Mouse (Mus musculus) granulocyte monocyte progenitor cell, adult 5-6 weeks (primary cell): Measurements from ENCODE around the gene Vwa7. TPM values are rescaled to one million over a fixed set of nuclear protein-coding genes. Genes with fewer than 3 reads are reported as not detected.

Experiments used
- ATAC-seq: replicated peaks from 2 replicates; pipeline ENCODE4 v1.8.0; 2016; ENCODE audit warnings: mild to moderate bottlenecking, moderate TSS enrichment, inconsistent platforms; ENCODE audit not compliant: poor library complexity, severe bottlenecking
- total RNA-seq, 2 experiments: library from RNA; stranded (forward) in 1 of 2; stranded (reverse) in 1 of 2; fragments of 200-712, 200-1000 nt in 1 of 2; fragments of >200 nt in 1 of 2; fragmentation: Nextera tagmentation in 1 of 2; gene quantifications; 2 replicates each; pipeline ENCODE4 v1.2.3; 2014 to 2017

Gene Vwa7
- total RNA-seq, 2 experiments from 2014 or later, result 0.19 TPM; not detected in 1

GRCm38 (mm10) chr17:35060737-35061297 lies 44.4 kb downstream of the Vwa7 start:
- no peak for ATAC-seq

DNA sequence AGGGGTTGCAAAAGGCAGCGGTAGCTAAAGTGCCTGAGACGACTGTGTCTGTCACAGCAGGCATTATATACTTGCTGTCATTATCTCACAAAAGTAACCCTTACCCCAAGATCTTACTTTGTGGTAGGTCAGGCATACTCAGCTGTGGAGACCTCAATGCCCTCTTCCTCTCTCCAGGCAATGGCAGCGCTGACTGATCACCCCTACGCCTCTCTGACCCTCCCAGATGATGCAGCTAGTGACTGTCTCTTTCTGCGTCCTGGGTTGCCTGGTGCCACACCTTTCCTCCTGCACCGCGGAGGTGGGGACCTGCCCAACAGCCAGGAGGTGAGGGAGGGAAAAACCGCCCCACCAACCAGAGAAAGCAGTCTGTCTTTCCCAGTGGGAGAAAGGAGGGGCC lies 44.9 kb downstream of the Vwa7 start:
- no peak for ATAC-seq

GRCm38 (mm10) chr17:35063466-35063865 lies 47.1 kb downstream of the Vwa7 start:
- no peak for ATAC-seq

- no peak for ATAC-seq
Observed at GRCm38 (mm10) chr17:35064378-35064877, 48.0 kb downstream of the Vwa7 start.

DNA sequence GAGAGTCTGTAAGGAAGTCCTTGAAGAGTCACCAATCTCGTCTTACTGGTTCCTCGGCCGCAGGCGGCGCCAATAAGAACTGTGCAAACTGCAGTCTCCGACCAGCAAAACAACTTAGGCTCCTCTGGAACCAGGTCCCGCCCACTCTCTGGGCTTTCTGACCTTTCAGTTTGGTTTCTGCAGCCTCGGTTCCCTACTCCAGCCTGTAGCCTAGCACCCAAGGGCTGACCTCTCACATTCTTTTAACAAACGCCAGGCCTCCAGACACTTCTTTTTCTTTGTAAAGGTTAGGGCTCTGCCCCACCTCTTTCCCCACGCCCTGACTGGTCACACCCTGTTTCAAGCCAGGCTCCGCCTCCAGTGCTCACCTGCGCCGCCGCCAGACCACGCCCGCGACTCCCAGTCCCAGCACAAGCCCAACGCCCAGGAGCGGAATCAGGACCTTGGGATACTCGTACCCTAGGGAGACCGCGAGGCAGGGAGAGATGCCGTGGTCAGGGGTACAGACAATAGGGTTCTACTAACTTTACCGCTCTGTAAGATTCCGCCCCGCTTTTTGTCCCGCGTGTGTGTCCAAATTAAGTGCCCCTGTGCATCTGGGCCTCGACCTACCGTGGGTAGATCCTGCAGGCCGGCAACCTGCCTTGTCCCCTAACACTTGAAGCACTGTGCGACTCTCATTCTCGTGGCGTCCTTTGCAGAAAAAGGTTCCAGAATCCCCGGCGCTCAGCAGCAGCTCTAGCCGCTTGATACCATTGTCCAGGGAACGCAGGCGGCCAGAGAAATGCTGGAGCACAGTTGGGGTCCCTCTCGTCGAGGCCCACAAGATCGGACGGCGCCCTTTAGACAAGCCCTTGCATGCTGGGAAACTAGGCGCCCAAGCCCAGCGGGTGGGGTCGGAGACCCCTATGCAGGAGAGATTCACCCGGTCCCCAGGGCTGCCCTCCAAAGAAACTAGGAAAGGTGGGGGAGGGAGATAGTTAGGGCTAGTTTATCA lies 48.9 kb downstream of the Vwa7 start, which contains the start of gene Ly6g6c:
TSS of gene Ly6g6c (plus strand) at position 438 of the 997 bp plus-strand sequence.
- ATAC-seq, result peak; percentile 36

GRCm38 (mm10) chr17:35066084-35066483 lies 49.7 kb downstream of the Vwa7 start, which contains the start of gene Mpig6b:
Mpig6b (minus strand) TSS chr17:35066184.
- no peak for ATAC-seq

DNA sequence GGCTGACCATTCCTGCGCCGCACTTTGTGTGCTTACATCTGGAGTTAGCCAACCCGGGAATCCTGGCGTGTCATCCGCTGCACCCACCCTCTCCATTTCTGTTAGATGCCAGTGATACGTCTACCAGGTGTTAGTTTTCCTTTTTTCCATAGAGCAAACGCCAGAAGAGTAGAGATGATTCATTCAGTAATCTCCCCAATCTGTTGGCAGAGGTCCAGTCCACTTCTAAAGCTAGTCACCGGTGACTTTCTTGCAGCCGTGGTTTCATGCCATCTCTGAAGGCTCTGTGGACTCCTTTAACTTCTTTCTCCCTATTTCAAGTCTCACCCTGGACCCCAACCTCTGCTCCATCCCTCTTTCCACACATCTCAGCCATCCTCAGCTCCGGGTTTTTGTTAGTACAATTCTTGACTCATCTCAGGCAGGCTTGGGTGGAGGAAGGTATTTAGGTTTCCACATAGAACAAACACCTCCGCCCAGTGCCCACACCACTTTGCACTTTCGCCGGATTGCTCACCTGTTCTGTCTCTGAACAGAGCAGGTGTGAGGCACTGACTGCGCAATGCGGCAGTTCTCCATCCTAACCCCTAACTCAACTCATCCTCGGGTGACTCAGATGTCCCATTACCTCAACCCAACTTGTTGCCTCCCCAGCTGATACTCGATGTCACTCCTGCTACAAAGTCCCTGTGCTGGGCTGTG lies 52.0 kb downstream of the Vwa7 start:
- no peak for ATAC-seq

DNA sequence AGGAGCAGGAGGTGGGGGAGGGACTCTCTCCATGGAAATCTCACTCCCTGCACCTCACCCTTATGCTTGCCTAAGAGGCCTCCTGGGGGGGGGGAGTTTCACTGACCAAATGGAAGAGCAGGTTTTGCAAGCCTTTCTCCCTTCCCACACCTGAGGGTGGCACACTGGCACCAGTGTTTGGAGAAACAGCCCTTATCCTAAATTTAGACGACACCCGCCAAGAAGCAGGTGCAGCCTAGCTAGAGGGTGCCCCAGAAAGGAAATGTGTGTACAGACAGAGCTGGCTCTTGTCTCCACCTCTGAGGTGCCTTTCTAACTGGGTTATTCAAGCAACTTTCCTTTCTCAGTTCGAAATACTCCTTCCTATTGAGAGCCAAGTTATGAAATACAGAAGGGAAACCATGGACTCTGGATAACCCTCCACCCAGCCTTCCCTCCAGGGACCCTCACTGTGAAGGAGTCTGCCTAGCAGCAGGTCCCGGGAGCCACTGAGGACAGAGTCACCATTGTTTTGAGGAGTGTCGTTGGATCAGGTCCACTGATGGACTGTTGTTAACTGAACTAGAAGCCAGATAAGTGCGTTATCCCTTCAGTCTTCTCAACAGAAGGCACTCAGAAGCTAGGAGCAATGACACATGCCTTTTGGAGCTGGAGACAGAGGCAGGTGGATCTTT lies 54.3 kb downstream of the Vwa7 start:
- ATAC-seq, result no peak

DNA sequence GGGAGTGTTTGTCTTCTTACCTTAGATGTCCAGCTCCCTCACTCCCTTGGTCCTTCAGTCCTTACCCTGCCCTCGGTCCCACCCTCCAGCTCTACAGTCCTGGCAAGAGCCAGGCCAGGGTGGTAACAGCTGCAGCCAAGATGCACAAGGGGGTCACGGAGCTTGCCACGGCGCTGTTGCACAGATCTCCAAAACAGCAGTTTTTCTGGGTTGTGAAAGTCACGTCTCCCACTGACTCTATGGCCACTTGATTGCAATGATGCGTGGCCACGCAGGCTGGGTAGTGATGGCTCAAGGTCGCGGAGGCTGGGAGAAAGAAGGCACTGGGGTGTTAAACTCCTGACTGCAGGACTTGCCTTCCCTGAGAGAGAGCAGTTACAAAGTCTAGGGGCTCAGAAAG lies 55.1 kb downstream of the Vwa7 start:
- no peak for ATAC-seq

GRCm38 (mm10) chr17:35074097-35074496 lies 57.7 kb downstream of the Vwa7 start:
- peak; percentile 49 for ATAC-seq

Other genes with a start within 250 kb of the Vwa7 start
Only the 30 nearest of the 46 such genes appear.
- 12.2 and 14.2 TPM in 2 replicates for gene Zbtb12, start 137.1 kb upstream of the Vwa7 start, total RNA-seq (2014; fragmentation: Nextera tagmentation)
- 13.3 and 15.3 TPM in 2 replicates for gene Zbtb12, start 137.1 kb upstream of the Vwa7 start, total RNA-seq (2017)
- not detected in 2 replicates for gene Gm20547, start 134.5 kb upstream of the Vwa7 start, total RNA-seq (2014; fragmentation: Nextera tagmentation)
- gene Gm20547, start 134.5 kb upstream of the Vwa7 start, total RNA-seq (2017), result not detected in 2 replicates
- gene C2, start 118.3 kb upstream of the Vwa7 start, total RNA-seq (2014; fragmentation: Nextera tagmentation), result 1.5 and 7.7 TPM in 2 replicates
- 0.47 TPM in 1 of 2 replicates, not detected in the other for gene C2, start 118.3 kb upstream of the Vwa7 start, total RNA-seq (2017)
- 78.2 and 87.0 TPM in 2 replicates for gene Ehmt2, start 118.1 kb upstream of the Vwa7 start, total RNA-seq (2014; fragmentation: Nextera tagmentation)
- 90.9 and 120 TPM in 2 replicates for gene Ehmt2, start 118.1 kb upstream of the Vwa7 start, total RNA-seq (2017)
- gene Slc44a4, start 102.1 kb upstream of the Vwa7 start, total RNA-seq (2014; fragmentation: Nextera tagmentation), result 0.41 TPM in 1 of 2 replicates, not detected in the other
- gene Slc44a4, start 102.1 kb upstream of the Vwa7 start, total RNA-seq (2017), result 0.78 and 1.8 TPM in 2 replicates
- gene Neu1, start 85.3 kb upstream of the Vwa7 start, total RNA-seq (2014; fragmentation: Nextera tagmentation), result 30.3 and 35.3 TPM in 2 replicates
- gene Neu1, start 85.3 kb upstream of the Vwa7 start, total RNA-seq (2017), result 27.0 and 32.4 TPM in 2 replicates
- gene Hspa1b, start 57.3 kb upstream of the Vwa7 start, total RNA-seq (2014; fragmentation: Nextera tagmentation), result 11.4 and 13.9 TPM in 2 replicates
- gene Hspa1b, start 57.3 kb upstream of the Vwa7 start, total RNA-seq (2017), result 67.7 and 68.3 TPM in 2 replicates
- not detected in 2 replicates for gene Gm20481, start 46.7 kb upstream of the Vwa7 start, total RNA-seq (2014; fragmentation: Nextera tagmentation)
- gene Gm20481, start 46.7 kb upstream of the Vwa7 start, total RNA-seq (2017), result 0.34 and 1.4 TPM in 2 replicates
- 5.5 and 6.2 TPM in 2 replicates for gene Hspa1a, start 44.4 kb upstream of the Vwa7 start, total RNA-seq (2014; fragmentation: Nextera tagmentation)
- 45.2 and 49.0 TPM in 2 replicates for gene Hspa1a, start 44.4 kb upstream of the Vwa7 start, total RNA-seq (2017)
- gene Hspa1l, start 43.9 kb upstream of the Vwa7 start, total RNA-seq (2014; fragmentation: Nextera tagmentation), result not detected in 2 replicates
- 0.09 TPM in 1 of 2 replicates, not detected in the other for gene Hspa1l, start 43.9 kb upstream of the Vwa7 start, total RNA-seq (2017)
- gene Lsm2, start 34.7 kb upstream of the Vwa7 start, total RNA-seq (2014; fragmentation: Nextera tagmentation), result 129 and 305 TPM in 2 replicates
- 42.0 and 71.6 TPM in 2 replicates for gene Lsm2, start 34.7 kb upstream of the Vwa7 start, total RNA-seq (2017)
- 75.6 and 150 TPM in 2 replicates for gene Vars, start 15.6 kb upstream of the Vwa7 start, total RNA-seq (2014; fragmentation: Nextera tagmentation)
- gene Vars, start 15.6 kb upstream of the Vwa7 start, total RNA-seq (2017), result 174 and 181 TPM in 2 replicates
- gene Sapcd1, start 11.4 kb downstream of the Vwa7 start, total RNA-seq (2014; fragmentation: Nextera tagmentation), result 2.5 TPM in 1 of 2 replicates, not detected in the other
- 0.90 TPM in 1 of 2 replicates, not detected in the other for gene Sapcd1, start 11.4 kb downstream of the Vwa7 start, total RNA-seq (2017)
- gene Msh5, start 30.2 kb downstream of the Vwa7 start, total RNA-seq (2014; fragmentation: Nextera tagmentation), result 0.19 and 6.8 TPM in 2 replicates
- 0.62 and 3.6 TPM in 2 replicates for gene Msh5, start 30.2 kb downstream of the Vwa7 start, total RNA-seq (2017)
- 231 and 245 TPM in 2 replicates for gene Clic1, start 33.4 kb downstream of the Vwa7 start, total RNA-seq (2014; fragmentation: Nextera tagmentation)
- gene Clic1, start 33.4 kb downstream of the Vwa7 start, total RNA-seq (2017), result 268 and 347 TPM in 2 replicates
- 3.4 TPM in 1 of 2 replicates, not detected in the other for gene Ddah2, start 42.5 kb downstream of the Vwa7 start, total RNA-seq (2014; fragmentation: Nextera tagmentation)
- 0.57 and 3.7 TPM in 2 replicates for gene Ddah2, start 42.5 kb downstream of the Vwa7 start, total RNA-seq (2017)
- gene Ly6g6c, start 48.8 kb downstream of the Vwa7 start, total RNA-seq (2014; fragmentation: Nextera tagmentation), result not detected in 2 replicates
- not detected in 2 replicates for gene Ly6g6c, start 48.8 kb downstream of the Vwa7 start, total RNA-seq (2017)
- not detected in 2 replicates for gene Mpig6b, start 49.6 kb downstream of the Vwa7 start, total RNA-seq (2014; fragmentation: Nextera tagmentation)
- gene Mpig6b, start 49.6 kb downstream of the Vwa7 start, total RNA-seq (2017), result not detected in 2 replicates
- not detected in 2 replicates for gene Ly6g6e, start 60.3 kb downstream of the Vwa7 start, total RNA-seq (2014; fragmentation: Nextera tagmentation)
- not detected in 2 replicates for gene Ly6g6e, start 60.3 kb downstream of the Vwa7 start, total RNA-seq (2017)
- gene Ly6g6d, start 61.5 kb downstream of the Vwa7 start, total RNA-seq (2014; fragmentation: Nextera tagmentation), result not detected in 2 replicates
- not detected in 2 replicates for gene Ly6g6d, start 61.5 kb downstream of the Vwa7 start, total RNA-seq (2017)
- not detected in 2 replicates for gene Ly6g6f, start 69.0 kb downstream of the Vwa7 start, total RNA-seq (2014; fragmentation: Nextera tagmentation)
- not detected in 2 replicates for gene Ly6g6f, start 69.0 kb downstream of the Vwa7 start, total RNA-seq (2017)
- 26.7 and 33.3 TPM in 2 replicates for gene Abhd16a, start 72.7 kb downstream of the Vwa7 start, total RNA-seq (2014; fragmentation: Nextera tagmentation)
- 27.7 and 35.0 TPM in 2 replicates for gene Abhd16a, start 72.7 kb downstream of the Vwa7 start, total RNA-seq (2017)
- not detected in 2 replicates for gene Ly6g5c, start 91.7 kb downstream of the Vwa7 start, total RNA-seq (2014; fragmentation: Nextera tagmentation)
- not detected in 2 replicates for gene Ly6g5c, start 91.7 kb downstream of the Vwa7 start, total RNA-seq (2017)
- 1.6 TPM in 1 of 2 replicates, not detected in the other for gene Ly6g5b, start 98.8 kb downstream of the Vwa7 start, total RNA-seq (2014; fragmentation: Nextera tagmentation)
- 0.56 TPM in 1 of 2 replicates, not detected in the other for gene Ly6g5b, start 98.8 kb downstream of the Vwa7 start, total RNA-seq (2017)
- gene Gpank1, start 104.9 kb downstream of the Vwa7 start, total RNA-seq (2014; fragmentation: Nextera tagmentation), result 21.2 and 25.4 TPM in 2 replicates
- 24.0 and 26.9 TPM in 2 replicates for gene Gpank1, start 104.9 kb downstream of the Vwa7 start, total RNA-seq (2017)
- 289 and 384 TPM in 2 replicates for gene Csnk2b, start 105.5 kb downstream of the Vwa7 start, total RNA-seq (2014; fragmentation: Nextera tagmentation)
- gene Csnk2b, start 105.5 kb downstream of the Vwa7 start, total RNA-seq (2017), result 277 and 317 TPM in 2 replicates
- gene D17H6S53E, start 109.8 kb downstream of the Vwa7 start, total RNA-seq (2014; fragmentation: Nextera tagmentation), result 16.3 and 18.4 TPM in 2 replicates
- 7.9 and 10.7 TPM in 2 replicates for gene D17H6S53E, start 109.8 kb downstream of the Vwa7 start, total RNA-seq (2017)
- gene Apom, start 115.5 kb downstream of the Vwa7 start, total RNA-seq (2014; fragmentation: Nextera tagmentation), result not detected in 2 replicates
- gene Apom, start 115.5 kb downstream of the Vwa7 start, total RNA-seq (2017), result 1.2 TPM in 1 of 2 replicates, not detected in the other
- gene Bag6, start 118.6 kb downstream of the Vwa7 start, total RNA-seq (2014; fragmentation: Nextera tagmentation), result 93.9 and 111 TPM in 2 replicates
- 68.8 and 74.0 TPM in 2 replicates for gene Bag6, start 118.6 kb downstream of the Vwa7 start, total RNA-seq (2017)
- gene Prrc2a, start 148.3 kb downstream of the Vwa7 start, total RNA-seq (2014; fragmentation: Nextera tagmentation), result 254 and 306 TPM in 2 replicates
- 43.2 and 67.9 TPM in 2 replicates for gene Prrc2a, start 148.3 kb downstream of the Vwa7 start, total RNA-seq (2017)